Mouse (Mus musculus): ENCODE measurements around the gene Amy2a4. TPM values are rescaled to one million over a fixed set of nuclear protein-coding genes. Genes with fewer than 3 reads are reported as not detected.
"Not testable (repeated sequence)": the region's sequence is repeated elsewhere in the genome, so short reads cannot be mapped to it uniquely, and the experiment has no call there.

Amy2a4 gene
- 0.05 TPM in 1 of 2 replicates, not detected in the other for polyA plus RNA-seq (2015; fragmentation: Nextera tagmentation; extraction: Ambion mirVana)

GRCm38 (mm10) chr3:113291349-113291748 lies at the start of gene Amy2a4:
Gene Amy2a4, minus strand, starts transcription at chr3:113291449.
- not testable (repeated sequence) for H3K36me3 ChIP-seq; H3K27me3 ChIP-seq; H3K9ac ChIP-seq; H3K27ac ChIP-seq; H3K9me3 ChIP-seq (replicated peaks); H3K4me1 ChIP-seq; H3K4me3 ChIP-seq (replicated peaks); ATAC-seq (replicated peaks; ENCODE audit: low FRiP score); H3K4me2 ChIP-seq
- WGBS: no CpG with 5 or more reads among the region's 4 CpGs

GRCm38 (mm10) chr3:113323952-113324351 lies 32.7 kb upstream of the Amy2a4 start, which contains the start of gene Amy2a3:
Gene Amy2a3, minus strand, starts transcription at chr3:113324052.
- WGBS: no CpG with 5 or more reads among the region's 4 CpGs
- H3K9ac ChIP-seq; H3K27ac ChIP-seq; H3K36me3 ChIP-seq; ATAC-seq (replicated peaks; ENCODE audit: low FRiP score); H3K4me1 ChIP-seq; H3K27me3 ChIP-seq; H3K9me3 ChIP-seq (replicated peaks); H3K4me3 ChIP-seq (replicated peaks); H3K4me2 ChIP-seq: not testable (repeated sequence)

- not testable (repeated sequence) for H3K9me3 ChIP-seq (replicated peaks); H3K4me3 ChIP-seq (replicated peaks); H3K36me3 ChIP-seq; H3K4me2 ChIP-seq; H3K27ac ChIP-seq; H3K4me1 ChIP-seq; H3K9ac ChIP-seq; ATAC-seq (replicated peaks; ENCODE audit: low FRiP score); H3K27me3 ChIP-seq
- WGBS: no CpG with 5 or more reads among the region's 3 CpGs
Observed at GRCm38 (mm10) chr3:113312937-113313336, 21.7 kb upstream of the Amy2a4 start.

GRCm38 (mm10) chr3:113280285-113280684 lies 11.0 kb downstream of the Amy2a4 start:
- H3K4me1 ChIP-seq; H3K4me2 ChIP-seq; H3K36me3 ChIP-seq; H3K9ac ChIP-seq; ATAC-seq (replicated peaks; ENCODE audit: low FRiP score); H3K27me3 ChIP-seq; H3K4me3 ChIP-seq (replicated peaks); H3K27ac ChIP-seq; H3K9me3 ChIP-seq (replicated peaks): not testable (repeated sequence)

GRCm38 (mm10) chr3:113279586-113279985 lies 11.7 kb downstream of the Amy2a4 start:
- not testable (repeated sequence) for H3K9me3 ChIP-seq (replicated peaks); H3K4me1 ChIP-seq; ATAC-seq (replicated peaks; ENCODE audit: low FRiP score); H3K9ac ChIP-seq; H3K4me2 ChIP-seq; H3K27ac ChIP-seq; H3K36me3 ChIP-seq; H3K27me3 ChIP-seq; H3K4me3 ChIP-seq (replicated peaks)

GRCm38 (mm10) chr3:113258737-113259136 lies 32.5 kb downstream of the Amy2a4 start, which contains the start of gene Amy2a5:
Gene Amy2a5, minus strand, starts transcription at chr3:113258837.
- not testable (repeated sequence) for H3K9me3 ChIP-seq (replicated peaks); H3K36me3 ChIP-seq; H3K4me3 ChIP-seq (replicated peaks); H3K27me3 ChIP-seq; H3K4me1 ChIP-seq; H3K4me2 ChIP-seq; ATAC-seq (replicated peaks; ENCODE audit: low FRiP score); H3K9ac ChIP-seq; H3K27ac ChIP-seq
- WGBS: no CpG with 5 or more reads among the region's 4 CpGs

Other genes with a start within 250 kb of the Amy2a4 start
- 0.28 and 1.5 TPM in 2 replicates for gene Amy2a5, start 32.6 kb downstream of the Amy2a4 start, polyA plus RNA-seq (2015; fragmentation: Nextera tagmentation; extraction: Ambion mirVana)
- 0.05 TPM in 1 of 2 replicates, not detected in the other for gene Amy2a3, start 32.6 kb upstream of the Amy2a4 start, polyA plus RNA-seq (2015; fragmentation: Nextera tagmentation; extraction: Ambion mirVana)
- 0.05 TPM in 1 of 2 replicates, not detected in the other for gene Amy2a2, start 65.2 kb upstream of the Amy2a4 start, polyA plus RNA-seq (2015; fragmentation: Nextera tagmentation; extraction: Ambion mirVana)
- 0.33 and 2.6 TPM in 2 replicates for gene Amy2a1, start 241.0 kb upstream of the Amy2a4 start, polyA plus RNA-seq (2015; fragmentation: Nextera tagmentation; extraction: Ambion mirVana)